Mouse (Mus musculus): Measurements from ENCODE around the gene Ablim1.
A peak's percentile ranks its signal among the peaks of the same experiment; 100 is the strongest.

Ablim1 gene

GRCm38 (mm10) chr19:57340900-57341742, 26.4 kb upstream of the Ablim1 start:
- DNase-seq, result no peak

GRCm38 (mm10) chr19:57339281-57339864, 24.7 kb upstream of the Ablim1 start:
- DNase-seq, result no peak

- DNase-seq, result no peak
These were observed 20.4 kb upstream of the Ablim1 start for GRCm38 (mm10) chr19:57335135-57335534.

GRCm38 (mm10) chr19:57333356-57333755, 18.6 kb upstream of the Ablim1 start:
- no peak for DNase-seq

- no peak for DNase-seq
These were observed 16.5 kb upstream of the Ablim1 start for GRCm38 (mm10) chr19:57331237-57331636.

GRCm38 (mm10) chr19:57330309-57330708, 15.6 kb upstream of the Ablim1 start:
- no peak for DNase-seq

GRCm38 (mm10) chr19:57328792-57329191, 14.1 kb upstream of the Ablim1 start:
- DNase-seq, result peak; percentile 57

GRCm38 (mm10) chr19:57328269-57328668, 13.6 kb upstream of the Ablim1 start:
- no peak for DNase-seq

- no peak for DNase-seq
These were observed 13.0 kb upstream of the Ablim1 start for GRCm38 (mm10) chr19:57327679-57328078.

- DNase-seq, result peak; percentile 71
These were observed 11.1 kb upstream of the Ablim1 start for GRCm38 (mm10) chr19:57325748-57326300.

GRCm38 (mm10) chr19:57323087-57323486, 8.4 kb upstream of the Ablim1 start:
- DNase-seq, result no peak

- DNase-seq, result no peak
These were observed 7.8 kb upstream of the Ablim1 start for GRCm38 (mm10) chr19:57322491-57322890.

- no peak for DNase-seq
These were observed 7.1 kb upstream of the Ablim1 start for GRCm38 (mm10) chr19:57321839-57322238.

- no peak for DNase-seq
These were observed 6.1 kb upstream of the Ablim1 start for GRCm38 (mm10) chr19:57320656-57321382.

GRCm38 (mm10) chr19:57316597-57316996, 1.9 kb upstream of the Ablim1 start:
- DNase-seq, result no peak

- DNase-seq, result no peak
These were observed 370 bp upstream of the Ablim1 start for GRCm38 (mm10) chr19:57315013-57315565.

GRCm38 (mm10) chr19:57313891-57314345, 801 bp downstream of the Ablim1 start:
- DNase-seq, result peak; percentile 33

GRCm38 (mm10) chr19:57313226-57313625, 1.5 kb downstream of the Ablim1 start:
- peak; percentile 85 for DNase-seq

GRCm38 (mm10) chr19:57309980-57310379, 4.7 kb downstream of the Ablim1 start:
- peak; percentile 34 for DNase-seq

- no peak for DNase-seq
These were observed 8.1 kb downstream of the Ablim1 start for GRCm38 (mm10) chr19:57306601-57307000.

GRCm38 (mm10) chr19:57305972-57306371, 8.7 kb downstream of the Ablim1 start:
- DNase-seq, result no peak

GRCm38 (mm10) chr19:57304666-57305065, 10.1 kb downstream of the Ablim1 start:
- no peak for DNase-seq

- no peak for DNase-seq
These were observed 12.7 kb downstream of the Ablim1 start for GRCm38 (mm10) chr19:57301961-57302395.

Data from kidney, adult 9 months (tissue).